Mouse (Mus musculus): ENCODE measurements around the gene Lrrc57.
"Not testable (repeated sequence)": the region's sequence is repeated elsewhere in the genome, so short reads cannot be mapped to it uniquely, and the experiment has no call there.

The Lrrc57 gene

DNA sequence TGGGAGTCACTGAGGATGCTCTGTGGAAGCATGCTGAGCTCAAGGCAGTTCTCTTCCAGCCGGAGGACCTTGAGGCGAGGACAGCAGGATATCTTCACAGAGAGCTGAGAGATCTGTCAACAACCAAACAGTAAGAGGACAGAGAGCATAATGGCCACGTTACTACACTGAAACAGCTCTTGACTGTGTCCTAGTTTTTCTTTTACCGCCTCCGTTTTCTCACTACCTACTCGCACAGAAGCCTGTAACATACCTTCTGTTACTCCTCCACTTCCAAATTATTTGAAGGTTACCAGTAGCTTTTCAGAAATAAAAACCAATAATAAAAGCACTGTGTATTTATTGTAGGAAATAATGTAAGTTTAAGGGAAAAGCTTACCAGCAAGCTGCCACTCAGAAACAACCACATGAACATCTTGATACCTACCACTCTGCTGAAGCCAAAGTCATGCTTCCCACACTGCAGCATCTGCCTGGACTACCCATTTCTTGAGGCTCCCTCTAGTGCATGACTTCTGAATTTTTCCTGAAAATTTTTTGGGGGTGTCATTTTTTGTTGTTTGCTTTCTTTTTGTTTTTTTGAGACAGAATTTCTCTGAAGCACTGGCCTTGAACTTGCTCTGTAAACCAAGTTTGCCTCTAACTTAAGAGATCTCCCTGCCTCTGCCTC, 3.2 kb downstream of the Lrrc57 start:
- no peak for DNase-seq (ENCODE audit: low spot score in 2 of 2)

- no peak for DNase-seq (ENCODE audit: low spot score in 2 of 2)
These were observed 9.8 kb downstream of the Lrrc57 start for GRCm38 (mm10) chr2:120599506-120599905.

DNA sequence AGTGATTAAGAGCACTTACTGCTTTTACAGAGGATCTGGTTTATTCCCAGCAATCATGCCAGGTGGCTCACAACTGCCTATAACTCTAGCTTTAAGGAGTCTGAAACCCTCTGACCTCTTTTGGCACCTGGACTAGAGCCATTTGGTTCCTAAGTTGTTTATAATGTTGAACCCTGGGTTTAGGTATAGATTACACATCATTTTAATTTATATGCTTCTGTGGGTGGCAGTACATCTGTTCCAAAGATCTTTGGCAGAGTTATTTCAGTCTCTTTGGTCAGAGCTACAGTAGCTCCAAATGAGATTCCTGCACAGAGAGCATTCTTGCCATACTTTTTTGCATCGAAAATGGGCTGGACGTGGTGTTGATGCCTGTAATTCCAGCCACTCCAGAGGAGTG, 11.6 kb downstream of the Lrrc57 start:
- no peak for DNase-seq (ENCODE audit: low spot score in 2 of 2)

DNA sequence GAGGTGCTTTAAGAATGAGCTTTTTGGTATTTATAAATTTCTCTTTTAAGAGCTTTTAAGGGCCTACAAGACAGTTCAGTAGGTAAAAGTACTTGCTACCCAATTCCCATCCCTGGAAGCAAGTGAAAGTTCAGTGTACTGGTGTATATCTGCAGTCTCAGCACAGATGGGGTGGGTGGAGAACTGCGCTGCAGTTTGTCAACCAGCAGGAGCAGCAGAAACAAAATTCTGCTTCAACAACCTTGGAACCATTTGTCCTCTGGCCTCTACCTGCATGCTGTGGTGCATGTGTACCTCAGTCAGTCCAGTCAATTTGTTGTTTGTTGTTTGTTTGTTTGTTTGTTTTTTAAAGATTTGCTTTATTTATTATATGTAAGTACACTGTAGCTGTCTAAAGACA, 17.1 kb downstream of the Lrrc57 start:
- DNase-seq (ENCODE audit: low spot score in 2 of 2), result no peak

DNA sequence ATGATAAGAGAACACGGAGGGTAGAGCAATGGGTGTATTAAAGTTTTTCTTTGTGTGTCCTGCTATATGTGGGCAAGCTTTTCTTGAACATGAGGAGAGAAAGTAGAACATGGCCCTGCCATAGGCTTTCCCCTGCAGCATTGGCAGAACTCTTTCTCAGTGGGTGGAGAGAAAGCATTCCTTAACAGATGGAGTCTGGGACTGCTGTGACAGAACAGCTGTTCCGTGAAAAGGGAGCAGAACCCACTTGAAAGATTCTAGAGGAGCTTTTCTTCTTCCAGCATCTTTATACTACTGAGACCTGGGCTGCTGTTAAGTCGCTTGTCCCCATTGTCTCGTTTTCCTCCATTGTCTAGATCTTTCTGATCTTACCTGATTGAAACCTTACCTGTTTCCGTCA, 19.6 kb downstream of the Lrrc57 start:
- DNase-seq (ENCODE audit: low spot score in 2 of 2), result no peak

- DNase-seq (ENCODE audit: low spot score in 2 of 2), result no peak
These were observed 31.0 kb downstream of the Lrrc57 start for GRCm38 (mm10) chr2:120578286-120578685.

GRCm38 (mm10) chr2:120577799-120578198, 31.5 kb downstream of the Lrrc57 start:
- DNase-seq (ENCODE audit: low spot score in 2 of 2), result no peak

GRCm38 (mm10) chr2:120575978-120576377, 33.3 kb downstream of the Lrrc57 start:
- DNase-seq (ENCODE audit: low spot score in 2 of 2), result no peak

DNA sequence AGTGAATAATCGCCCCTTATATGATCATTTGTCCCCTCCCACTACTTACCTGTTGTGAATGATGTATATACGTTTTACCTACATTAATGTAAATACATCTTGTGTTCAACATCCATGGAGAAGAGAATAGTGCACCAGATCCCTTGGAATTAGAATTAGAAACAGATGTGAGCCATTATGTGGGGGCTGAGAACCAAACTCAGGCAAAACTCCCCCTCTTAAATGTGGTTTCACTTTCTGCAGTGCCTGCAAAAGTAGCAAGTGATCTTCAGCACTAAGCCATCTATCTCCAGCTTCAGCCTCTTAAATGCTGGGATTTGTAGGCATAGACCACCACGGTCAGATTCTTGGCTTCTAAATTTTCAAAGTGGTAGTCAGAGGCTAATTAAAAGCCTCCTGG, 34.2 kb downstream of the Lrrc57 start:
- DNase-seq (ENCODE audit: low spot score in 2 of 2), result no peak

DNA sequence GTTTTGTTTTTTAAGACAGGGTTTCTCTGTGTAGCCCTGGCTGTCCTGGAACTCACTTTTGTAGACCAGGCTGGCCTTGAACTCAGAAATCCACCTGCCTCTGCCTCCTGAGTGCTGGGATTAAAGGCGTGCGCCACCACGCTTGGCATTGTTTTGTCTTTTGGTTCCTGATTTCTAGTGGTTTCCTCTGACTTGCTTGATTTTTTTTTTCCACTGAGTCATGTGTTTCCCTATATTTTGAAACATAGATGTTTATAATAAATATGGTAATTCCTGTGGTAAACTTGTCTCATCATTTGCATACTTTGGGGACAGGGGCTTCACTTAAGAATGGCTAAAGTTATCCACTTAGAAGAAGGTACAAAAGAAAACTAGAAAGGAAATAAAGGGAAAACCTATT, 37.2 kb downstream of the Lrrc57 start:
- not testable (repeated sequence) for DNase-seq (ENCODE audit: low spot score in 2 of 2)

- DNase-seq (ENCODE audit: low spot score in 2 of 2), result no peak
These were observed 38.2 kb downstream of the Lrrc57 start for GRCm38 (mm10) chr2:120571081-120571480.

DNA sequence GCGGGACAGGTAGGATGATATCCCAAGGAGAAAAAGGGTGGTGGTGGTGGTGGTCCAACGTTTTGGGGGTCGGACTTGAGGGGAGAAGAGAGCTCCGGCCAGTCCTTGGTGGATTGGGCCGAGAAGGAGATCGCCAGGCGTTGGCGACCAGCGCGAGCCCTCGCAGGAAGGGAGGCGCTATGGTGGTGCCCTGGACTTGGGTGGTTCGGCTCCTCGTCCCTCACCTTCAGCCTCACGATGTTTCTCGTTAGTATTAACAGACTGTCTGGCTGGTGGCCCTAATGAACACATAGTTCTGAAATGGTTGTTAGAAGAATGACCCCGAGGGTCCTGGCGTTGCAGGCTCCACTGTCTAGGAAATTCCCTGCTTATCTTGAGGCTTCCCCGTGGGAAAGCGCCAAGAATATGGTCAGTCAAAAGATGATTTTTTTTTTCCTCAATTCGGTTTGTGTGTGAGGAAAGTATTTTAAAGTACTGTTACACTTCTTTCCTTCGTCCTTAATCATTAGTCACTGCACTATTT, 41.5 kb downstream of the Lrrc57 start:
- DNase-seq (ENCODE audit: low spot score in 2 of 2), result no peak

DNA sequence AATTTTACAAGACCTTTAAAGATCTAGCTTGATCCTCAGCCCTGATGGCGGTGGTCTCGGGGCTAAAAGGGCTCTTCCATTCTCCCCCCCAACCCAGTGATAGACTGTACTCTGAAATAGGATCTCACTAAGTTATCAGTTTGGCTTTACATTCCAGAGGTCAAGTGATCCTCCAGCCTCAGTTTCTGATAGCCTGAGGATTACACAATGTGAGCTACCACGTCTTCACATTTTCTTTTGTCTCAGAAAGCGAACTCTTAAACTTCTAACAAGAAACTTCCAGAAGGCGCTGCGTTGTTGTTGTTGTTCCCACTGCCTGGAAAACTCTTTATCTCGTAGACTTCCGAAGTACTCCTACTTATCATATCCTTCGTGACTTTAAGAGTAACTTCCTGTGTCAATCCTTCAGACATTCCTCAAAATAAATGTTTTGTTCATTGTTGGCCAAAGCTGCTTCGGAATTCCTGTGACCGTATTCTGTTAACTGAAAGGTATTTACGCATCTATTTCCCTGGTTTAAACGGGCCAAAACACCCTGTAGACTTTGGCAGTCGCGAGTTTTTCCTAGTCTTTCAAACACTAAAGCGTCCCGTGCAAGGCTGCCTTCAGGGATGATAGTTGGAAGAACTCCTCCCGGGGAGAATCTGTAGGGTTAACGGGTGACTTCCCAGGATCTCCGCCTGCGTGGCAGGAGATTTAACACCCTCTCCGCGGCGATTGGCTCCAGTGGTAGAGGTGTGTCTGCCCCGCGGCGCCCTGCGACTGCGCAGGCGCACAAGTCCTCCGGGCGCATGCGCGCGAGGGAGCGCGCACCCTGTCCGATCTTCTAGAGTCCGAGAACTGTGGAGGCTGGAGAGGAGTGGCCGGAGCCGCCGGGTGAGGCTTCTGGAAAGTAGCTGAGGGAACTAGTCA, 42.2 kb downstream of the Lrrc57 start, which contains the start of gene Snap23:
Gene Snap23 (plus strand): TSS at position 786 of the 912 bp plus-strand sequence.
- DNase-seq (ENCODE audit: low spot score in 2 of 2), result peak; percentile 88 to 91

GRCm38 (mm10) chr2:120565363-120565762, 44.0 kb downstream of the Lrrc57 start:
- DNase-seq (ENCODE audit: low spot score in 2 of 2), result no peak

GRCm38 (mm10) chr2:120564548-120565188, 44.7 kb downstream of the Lrrc57 start:
- DNase-seq (ENCODE audit: low spot score in 2 of 2), result not testable (repeated sequence)

GRCm38 (mm10) chr2:120563235-120563990, 45.9 kb downstream of the Lrrc57 start, which contains the start of gene Zfp106:
Gene Zfp106 (minus strand): TSS chr2:120563843.
- DNase-seq (ENCODE audit: low spot score in 2 of 2), result peak; percentile 81 to 90

- DNase-seq (ENCODE audit: low spot score in 2 of 2), result no peak
These were observed 46.5 kb downstream of the Lrrc57 start for GRCm38 (mm10) chr2:120562859-120563234.

- DNase-seq (ENCODE audit: low spot score in 2 of 2), result no peak
These were observed 47.8 kb downstream of the Lrrc57 start for GRCm38 (mm10) chr2:120561524-120561923.

DNA sequence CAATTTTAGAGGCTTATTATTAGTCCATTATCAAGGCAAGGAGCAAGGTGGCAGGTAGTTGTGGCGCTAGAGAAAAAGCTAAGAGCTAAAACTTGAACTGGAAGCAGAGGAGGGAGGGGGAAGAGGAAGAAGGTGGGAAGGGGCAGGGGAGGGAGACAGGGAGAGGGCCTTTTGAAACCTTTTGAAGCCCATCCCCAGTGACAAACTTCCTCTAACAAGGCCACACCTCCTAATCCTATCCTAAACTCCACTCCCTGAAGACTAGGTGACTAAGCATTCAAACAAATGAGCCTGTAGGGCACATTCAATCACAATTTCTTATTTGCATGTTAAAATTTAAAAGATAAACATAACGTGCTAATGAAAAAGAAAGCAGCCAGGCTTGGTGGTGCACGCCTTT, 50.5 kb downstream of the Lrrc57 start:
- DNase-seq (ENCODE audit: low spot score in 2 of 2), result no peak

GRCm38 (mm10) chr2:120556868-120557267, 52.5 kb downstream of the Lrrc57 start:
- DNase-seq (ENCODE audit: low spot score in 2 of 2), result no peak
